ENCODE assay signal across 11 mouse cellular contexts in genomic region chr6:134365952-134366351, GRCm38 (mm10). TPM values are rescaled to one million over a fixed set of nuclear protein-coding genes. Genes with fewer than 3 reads are reported as not detected.
DNase-seq lines count a peak whose midpoint lies in the region; ATAC-seq lines count a peak whose summit lies in the region.
"Had no signal": no experiment of that assay in that cellular context is flagged by ENCODE, and none has a peak within 500 bp of the region (broad histone marks: within the 10 kb centered on the region; RNA-seq: fewer than 3 reads in every experiment).

No protein-coding gene starts in this region.

- peak; percentile 36 for ATAC-seq in megakaryocyte, adult 5-6 weeks (ENCODE audit: poor library complexity, severe bottlenecking)
- ATAC-seq in frontal cortex, adult (ENCODE audit: low TSS enrichment), result no peak

- DNase-seq in adrenal gland, adult 2 months, result peak; percentile 33
- no peak for DNase-seq in adrenal gland, postnatal 10 days
- DNase-seq in kidney, adult 9 months, result peak; percentile 11
- no peak for DNase-seq in kidney, postnatal 4 days
- peak; percentile 52 for DNase-seq in CD4-positive helper T cell, adult 2 months (ENCODE audit: low read depth, low spot score)
- DNase-seq in c-Kit-positive CD71-positive TER-119-positive erythroid progenitor cells, embryonic 14.5 days (ENCODE audit: low spot score), result no peak
- DNase-seq: gastrocnemius, postnatal 14 days; right cerebral cortex, postnatal 25 days; thymus, adult 18-20 months had no signal

RNA-seq across cellular contexts. Expression of gene Bcl2l14, which starts 30.2 kb away (rescaled TPM):
- total RNA-seq in adrenal gland, adult 2 months (2021), result not detected
- polyA plus RNA-seq in adrenal gland, adult 2 months (2012; rRNA removed), result not detected in 2 replicates
- not detected for total RNA-seq in adrenal gland, postnatal 10 days (2021)
- 0.22 and 0.50 TPM in 2 replicates for total RNA-seq in megakaryocyte, adult 5-6 weeks (2015)
- total RNA-seq in megakaryocyte, adult 5-6 weeks (2017), result 0.49 and 1.4 TPM in 2 replicates
- total RNA-seq: gastrocnemius, postnatal 14 days had no signal

Comparison
In these comparisons a context has a peak if more than half of its experiments do, and no peak if none do; other contexts are left out.
1. DNase-seq: peak in adrenal gland, adult 2 months (single experiment), kidney, adult 9 months (single experiment) and CD4-positive helper T cell, adult 2 months (single experiment); none in adrenal gland, postnatal 10 days (single experiment), kidney, postnatal 4 days (0 of 2) and c-Kit-positive CD71-positive TER-119-positive erythroid progenitor cells, embryonic 14.5 days (single experiment).